Mouse (Mus musculus) heart, postnatal 36 days (tissue): ENCODE measurements around the gene Cdk20. TPM values are rescaled to one million over a fixed set of nuclear protein-coding genes. Genes with fewer than 3 reads are reported as not detected.

Experiments
- DNase-seq, 2 experiments: peaks; one replicate each; pipeline ENCODE4 v3.0.0; 2021 to 2022
- intact Hi-C: fragments of 180-260 bp; cut with DNase I; formaldehyde crosslinking; loops from one replicate; pipeline ENCODE4 v1.15.1; 2025
- total RNA-seq, 2 experiments: library from RNA; stranded (reverse); gene quantifications; 2 replicates each; pipeline ENCODE4 v1.2.3; 2021

The Cdk20 gene
- total RNA-seq = 1 to 10 TPM; 2.2 to 2.7 TPM

DNA sequence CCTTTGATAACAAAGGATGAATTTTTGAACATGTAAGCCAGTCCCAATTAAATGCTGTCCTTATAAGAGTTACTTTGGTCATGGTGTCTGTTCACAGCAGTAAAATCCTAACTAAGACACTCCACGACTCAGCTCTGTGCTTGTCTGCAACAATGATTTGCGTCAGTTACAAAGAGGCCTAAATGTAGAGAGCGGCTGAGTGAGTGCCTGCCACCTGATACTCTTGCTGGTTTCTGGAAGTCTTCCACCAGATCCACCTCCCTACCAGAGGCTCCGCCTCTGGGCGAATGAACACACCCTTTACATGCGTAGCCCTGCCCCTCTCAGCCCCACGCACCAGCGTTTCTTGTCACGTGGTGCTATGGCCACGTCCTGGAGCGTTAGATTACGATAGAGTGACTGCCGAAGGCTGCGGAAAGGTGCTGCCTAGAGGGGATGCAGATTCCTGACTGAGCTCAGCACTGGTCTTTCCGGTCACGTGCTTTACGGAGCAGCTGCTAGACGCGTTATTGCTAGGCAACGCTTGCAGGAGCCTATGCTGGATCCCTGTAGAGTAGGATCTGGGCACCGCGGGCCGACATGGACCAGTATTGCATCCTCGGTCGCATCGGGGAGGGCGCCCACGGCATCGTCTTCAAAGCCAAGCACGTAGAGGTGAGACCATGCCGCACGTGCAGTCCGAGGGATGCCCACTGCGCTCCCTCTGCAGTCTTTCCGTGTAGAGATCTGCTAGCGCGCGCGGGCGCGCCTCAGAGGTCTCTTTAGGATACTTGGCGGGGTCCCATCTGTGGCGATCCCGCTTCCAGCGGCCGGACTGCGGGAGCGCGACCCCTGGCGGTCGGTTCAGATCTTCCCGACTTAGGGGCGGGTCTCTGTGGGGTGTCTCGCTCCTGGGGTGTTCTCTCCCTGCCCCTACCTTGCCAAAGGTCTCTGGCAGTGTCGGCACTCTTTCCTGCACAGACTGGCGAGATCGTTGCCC is at the start of gene Cdk20:
Cdk20 (plus strand) TSS at position 298 of the 979 bp plus-strand sequence.
- DNase-seq = peak; percentile 84 to 88
- intact Hi-C loops = loop anchor here (1.0 to 5.0 kb wide), 3 partner anchors 62 to 270 kb away; partner anchors contain the start of genes Ctsl and Habp4

DNA sequence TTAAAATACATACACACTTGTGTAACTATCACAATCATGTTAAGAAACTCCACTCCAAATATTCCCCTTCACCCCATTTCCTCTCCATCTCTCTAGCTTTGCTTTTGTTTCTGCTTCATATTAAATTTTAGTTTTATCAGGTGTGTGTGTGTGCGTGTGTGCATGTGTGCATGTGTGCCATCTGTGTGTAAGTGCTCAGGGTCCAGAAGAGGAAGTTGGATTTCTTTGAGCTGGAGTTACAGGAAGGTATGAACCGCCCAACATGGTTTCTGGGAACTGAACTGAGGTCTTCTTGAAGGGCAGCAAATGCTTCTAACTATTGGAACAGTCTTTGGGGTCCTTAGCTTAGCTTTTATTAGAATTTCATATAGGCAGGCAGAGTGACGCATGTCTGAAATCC is 47.2 kb upstream of the Cdk20 start:
- intact Hi-C loops = no loop called here
- DNase-seq = no peak

GRCm38 (mm10) chr13:64386048-64386447 is 46.1 kb upstream of the Cdk20 start:
- no peak for DNase-seq
- intact Hi-C loops = no loop called here

- intact Hi-C loops = no loop called here
- no peak for DNase-seq
Observed at GRCm38 (mm10) chr13:64388415-64388814, 43.7 kb upstream of the Cdk20 start.

DNA sequence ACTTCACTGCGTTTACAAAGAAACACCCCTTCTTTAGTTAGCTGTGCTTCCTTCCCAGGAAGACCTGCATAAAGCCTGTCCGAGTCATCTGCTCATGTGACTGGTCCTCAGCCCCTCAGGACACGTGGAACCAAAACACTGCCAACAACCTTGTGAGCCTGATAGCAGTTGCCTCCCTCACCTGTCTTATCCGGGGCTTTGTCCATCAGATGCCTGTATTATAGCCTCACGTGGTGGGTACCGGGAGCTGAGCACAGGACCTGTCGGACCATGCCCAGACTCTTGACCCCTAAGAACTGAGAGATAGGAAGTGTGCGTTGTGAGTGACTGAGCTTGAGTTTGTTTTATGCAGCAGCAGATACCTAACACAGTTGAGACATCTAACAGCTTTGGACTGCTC is 35.1 kb upstream of the Cdk20 start:
- DNase-seq = no peak
- intact Hi-C loops = loop anchor here (2.0 kb wide), 1 partner anchor 28 kb away; no protein-coding TSS in a partner anchor

- DNase-seq = no peak
- intact Hi-C loops = no loop called here
Observed at GRCm38 (mm10) chr13:64398065-64398464, 34.0 kb upstream of the Cdk20 start.

- no peak for DNase-seq
- intact Hi-C loops = no loop called here
Observed at GRCm38 (mm10) chr13:64399906-64400305, 32.2 kb upstream of the Cdk20 start.

- intact Hi-C loops = no loop called here
- peak; percentile 38 to 58 for DNase-seq
Observed at GRCm38 (mm10) chr13:64400801-64401361, 31.2 kb upstream of the Cdk20 start.

DNA sequence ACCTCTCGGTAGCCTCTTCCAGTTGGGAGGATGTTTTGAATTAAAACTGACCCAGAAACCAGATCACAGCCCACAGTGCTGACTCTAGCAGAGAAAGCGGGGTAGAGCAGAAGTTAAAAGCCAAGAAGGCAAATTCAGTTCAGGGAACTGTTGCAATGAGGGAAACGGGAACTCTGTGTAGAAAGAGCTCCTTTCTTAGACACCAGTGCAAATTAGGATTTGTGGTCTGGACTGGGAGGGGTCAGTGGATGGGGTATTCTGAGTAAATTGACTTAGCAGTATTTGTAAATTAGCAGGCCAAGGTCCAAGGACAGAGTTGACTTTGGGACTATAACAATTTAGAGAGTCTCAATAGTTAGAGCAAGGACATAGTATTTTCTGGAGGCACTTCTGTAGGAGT is 30.1 kb upstream of the Cdk20 start:
- intact Hi-C loops = loop anchor here (2.0 kb wide), 1 partner anchor 29 kb away; no protein-coding TSS in a partner anchor
- DNase-seq = no peak

DNA sequence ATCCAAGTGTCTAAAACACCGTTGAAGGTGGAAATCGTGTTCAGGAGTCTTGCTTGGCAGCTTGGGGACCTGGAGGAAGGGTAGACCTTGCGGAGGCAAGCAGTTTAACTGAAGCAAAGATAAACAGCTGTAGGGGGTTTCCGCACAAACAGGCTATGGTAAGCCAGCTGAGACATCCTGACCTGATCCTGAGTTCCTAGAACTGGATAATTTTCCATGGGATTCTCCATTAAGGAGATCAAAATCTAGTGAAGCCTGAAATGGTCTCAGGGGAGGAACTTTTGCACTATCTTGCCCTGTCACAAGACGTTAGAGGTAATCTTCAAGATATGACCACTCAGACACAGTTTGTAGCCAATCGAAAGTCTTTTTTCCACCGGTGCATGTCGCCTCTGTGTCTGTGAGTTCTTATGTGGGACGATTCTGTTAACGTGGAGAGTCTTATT is 29.6 kb upstream of the Cdk20 start:
- intact Hi-C loops = loop anchor here (2.0 kb wide), 1 partner anchor 28 kb away; no protein-coding TSS in a partner anchor
- DNase-seq = no peak

DNA sequence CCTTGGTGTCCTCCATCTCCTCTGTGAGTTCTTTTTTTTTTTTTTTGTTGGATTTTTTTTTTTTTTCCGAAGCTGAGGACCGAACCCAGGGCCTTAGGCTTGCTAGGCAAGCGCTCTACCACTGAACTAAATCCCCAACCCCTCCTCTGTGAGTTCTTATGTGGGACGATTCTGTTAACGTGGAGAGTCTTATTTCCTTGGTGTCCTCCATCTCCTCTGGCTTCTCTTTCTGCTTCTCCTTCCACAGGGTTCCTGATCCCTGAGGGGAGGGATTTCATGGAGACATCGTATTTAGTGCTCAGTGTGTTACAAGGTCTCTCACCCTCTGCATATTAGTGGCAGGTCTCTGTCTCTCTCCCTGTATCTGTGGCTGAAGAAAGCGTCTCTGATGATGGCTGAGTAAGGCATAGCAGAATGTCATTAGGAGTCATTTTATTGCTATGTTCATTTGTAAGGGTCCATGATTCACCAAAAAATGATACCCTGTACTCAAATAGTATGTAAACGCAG is 29.1 kb upstream of the Cdk20 start:
- DNase-seq = no peak
- intact Hi-C loops = loop anchor here (2.0 kb wide), 1 partner anchor 28 kb away; no protein-coding TSS in a partner anchor

DNA sequence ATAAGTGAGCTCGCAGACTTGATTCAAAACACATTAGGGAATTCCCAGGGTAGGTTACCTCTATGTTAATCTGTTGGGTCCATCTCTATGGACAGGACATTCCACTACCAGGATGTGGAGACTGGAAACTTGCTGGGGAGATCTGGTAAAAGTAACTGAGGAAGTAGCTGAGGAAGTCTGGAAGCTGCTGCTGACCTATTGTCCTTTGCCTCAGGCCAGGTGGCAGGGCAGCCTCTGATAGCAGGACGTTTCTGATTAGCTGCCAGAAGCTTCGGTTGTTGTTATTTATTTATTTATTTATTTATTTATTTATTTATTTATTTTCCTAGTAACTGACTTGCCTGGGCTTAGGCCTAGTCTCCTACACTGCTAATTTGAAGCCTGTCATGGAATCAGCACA is 28.6 kb upstream of the Cdk20 start:
- intact Hi-C loops = loop anchor here (2.0 kb wide), 1 partner anchor 27 kb away; no protein-coding TSS in a partner anchor

DNA sequence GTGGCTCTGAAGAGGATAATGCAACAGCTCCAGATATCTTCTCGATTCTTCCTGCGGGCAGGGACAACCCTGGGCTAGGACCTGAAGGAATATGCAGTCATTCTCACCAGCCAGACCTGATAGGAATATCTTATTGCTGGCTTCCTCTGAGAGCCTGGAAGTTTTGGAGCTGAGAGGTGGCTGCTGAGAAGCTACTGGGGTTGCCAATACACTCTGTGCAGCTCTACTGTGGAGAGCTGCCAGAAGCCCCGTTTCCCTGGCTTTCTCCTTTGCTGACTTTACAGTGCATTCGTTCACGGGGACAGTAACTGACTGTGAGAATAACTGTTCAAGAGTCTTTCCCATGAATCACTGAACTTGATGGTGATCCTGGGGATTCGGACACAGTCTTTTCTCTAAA is 26.6 kb upstream of the Cdk20 start:
- no peak for DNase-seq
- intact Hi-C loops = loop anchor here (2.0 kb wide), 1 partner anchor 33 kb away; no protein-coding TSS in a partner anchor

More for the DNA sequence above, 28.6 kb upstream of the Cdk20 start:
- no peak for DNase-seq

- intact Hi-C loops = no loop called here
- no peak for DNase-seq
Observed at GRCm38 (mm10) chr13:64407992-64408391, 24.1 kb upstream of the Cdk20 start.

DNA sequence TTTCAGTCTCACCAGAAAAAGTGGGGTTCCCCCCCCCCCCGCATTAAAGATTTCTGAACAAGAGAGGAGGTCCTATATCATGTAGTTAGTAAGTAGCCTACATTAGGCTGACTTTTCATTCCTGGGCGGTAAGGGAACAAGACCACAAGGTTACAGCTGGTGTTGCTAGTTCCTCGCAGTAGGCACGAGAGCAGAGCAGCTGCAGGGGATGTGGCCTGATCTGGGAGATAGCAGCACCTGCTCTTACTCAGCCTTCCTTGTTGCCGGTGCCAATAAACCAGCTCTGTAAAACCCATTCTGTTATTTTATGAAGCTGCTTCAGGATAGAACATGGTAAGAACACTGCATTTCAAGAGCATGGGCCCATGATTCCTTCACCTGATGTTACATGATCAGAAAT is 21.5 kb upstream of the Cdk20 start:
- no peak for DNase-seq
- intact Hi-C loops = no loop called here

- no peak for DNase-seq
- intact Hi-C loops = no loop called here
Observed at GRCm38 (mm10) chr13:64411282-64411681, 20.8 kb upstream of the Cdk20 start.

- intact Hi-C loops = no loop called here
- DNase-seq = no peak
Observed at GRCm38 (mm10) chr13:64412752-64413257, 19.3 kb upstream of the Cdk20 start.

- no peak for DNase-seq
- intact Hi-C loops = no loop called here
Observed at GRCm38 (mm10) chr13:64415659-64416058, 16.5 kb upstream of the Cdk20 start.

GRCm38 (mm10) chr13:64416955-64417601 is 15.0 kb upstream of the Cdk20 start:
- intact Hi-C loops = no loop called here
- DNase-seq = no peak

DNA sequence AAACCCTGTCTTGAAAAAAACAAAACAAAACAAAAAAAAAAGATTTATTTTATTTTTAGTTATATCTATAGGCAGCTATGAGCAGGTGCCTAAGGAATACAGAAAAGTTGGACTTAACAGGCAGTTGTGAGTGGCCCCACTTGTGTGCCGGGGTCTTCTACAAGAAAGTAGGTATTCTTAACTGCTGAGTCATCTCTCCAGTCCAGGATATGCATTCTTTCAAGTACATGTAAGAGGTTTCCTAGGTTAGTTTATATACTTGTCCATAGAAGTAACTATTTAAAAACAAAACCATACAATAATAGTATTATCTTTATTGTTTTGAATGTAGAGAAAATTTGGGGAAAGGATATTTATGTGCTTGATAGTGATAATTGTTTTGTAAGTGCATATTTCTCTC is 11.3 kb upstream of the Cdk20 start:
- no peak for DNase-seq
- intact Hi-C loops = no loop called here
